Mouse (Mus musculus): ENCODE results near the gene Acbd6. TPM values are rescaled to one million over a fixed set of nuclear protein-coding genes. Genes with fewer than 3 reads are reported as not detected.

Acbd6 gene
- 107 TPM in 2 replicates for polyA plus RNA-seq (2016; fragmentation: Nextera tagmentation; extraction: Ambion mirVana)

- no peaks in the 10 kb centered on the region for H3K9me3 ChIP-seq
- no peaks in the 10 kb centered on the region for H3K36me3 ChIP-seq
- peak within 1 kb of the TSS; percentile 81 for H3K4me2 ChIP-seq (replicated peaks)
- H3K27ac ChIP-seq = peak within 1 kb of the TSS; percentile 26
- peak; percentile 84 for ATAC-seq (ENCODE audit: insufficient number of reproducible peaks, insufficient read depth, low FRiP score, low TSS enrichment)
- peaks cover 5% of the 10 kb centered on the region; the same call in 1 of the 2 replicates for H3K4me1 ChIP-seq
- no peaks in the 10 kb centered on the region for H3K27me3 ChIP-seq
- peak within 1 kb of the TSS; percentile 90 for H3K9ac ChIP-seq
- H3K4me3 ChIP-seq = peak within 1 kb of the TSS; percentile 92
- under 1% methylated on average over 83 of the region's 83 CpGs for WGBS
Measured at GRCm38 (mm10) chr1:155558012-155558842, at the start of gene Acbd6. Acbd6 (plus strand) TSS chr1:155558120.

GRCm38 (mm10) chr1:155510263-155510662 lies 47.7 kb upstream of the Acbd6 start:
- H3K9me3 ChIP-seq = no peaks in the 10 kb centered on the region
- H3K4me2 ChIP-seq (replicated peaks) = no peak overlapping the region
- no peaks in the 10 kb centered on the region for H3K4me1 ChIP-seq
- no peaks in the 10 kb centered on the region for H3K27me3 ChIP-seq
- no peak for ATAC-seq (ENCODE audit: insufficient number of reproducible peaks, insufficient read depth, low FRiP score, low TSS enrichment)
- H3K27ac ChIP-seq = no peak overlapping the region
- no peak overlapping the region for H3K4me3 ChIP-seq
- no peak overlapping the region for H3K9ac ChIP-seq
- 74% methylated on average over 10 of the region's 10 CpGs for WGBS
- no peaks in the 10 kb centered on the region for H3K36me3 ChIP-seq

- Histone ChIP-seq H3K4me3 (no peak overlapping the region), H3K27me3 (no peaks in the 10 kb centered on the region), H3K27ac (no peak overlapping the region), H3K9ac (no peak overlapping the region), H3K36me3 (no peaks in the 10 kb centered on the region), H3K4me1 (no peaks in the 10 kb centered on the region), H3K4me2 (replicated peaks) (no peak overlapping the region), H3K9me3 (peaks cover 6% of the 10 kb centered on the region; the same call in 1 of the 2 replicates)
- 93% methylated on average over 4 of the region's 4 CpGs for WGBS
- no peak for ATAC-seq (ENCODE audit: insufficient number of reproducible peaks, insufficient read depth, low FRiP score, low TSS enrichment)
Measured at GRCm38 (mm10) chr1:155515866-155516265, 42.1 kb upstream of the Acbd6 start.

GRCm38 (mm10) chr1:155516594-155516993 lies 41.3 kb upstream of the Acbd6 start:
- Histone ChIP-seq H3K4me1 (no peaks in the 10 kb centered on the region), H3K4me3 (no peak overlapping the region), H3K4me2 (replicated peaks) (no peak overlapping the region), H3K27me3 (no peaks in the 10 kb centered on the region), H3K27ac (no peak overlapping the region), H3K9ac (no peak overlapping the region), H3K36me3 (no peaks in the 10 kb centered on the region), H3K9me3 (peaks cover 6% of the 10 kb centered on the region; the same call in 1 of the 2 replicates)
- WGBS = 34% methylated on average over 7 of the region's 7 CpGs
- ATAC-seq (ENCODE audit: insufficient number of reproducible peaks, insufficient read depth, low FRiP score, low TSS enrichment) = no peak

- H3K9ac ChIP-seq = no peak overlapping the region
- 60% methylated on average over 5 of the region's 5 CpGs for WGBS
- H3K9me3 ChIP-seq = peaks cover 6% of the 10 kb centered on the region; the same call in 1 of the 2 replicates
- H3K36me3 ChIP-seq = no peaks in the 10 kb centered on the region
- H3K27me3 ChIP-seq = no peaks in the 10 kb centered on the region
- no peak overlapping the region for H3K4me2 ChIP-seq (replicated peaks)
- H3K27ac ChIP-seq = no peak overlapping the region
- H3K4me3 ChIP-seq = no peak overlapping the region
- ATAC-seq (ENCODE audit: insufficient number of reproducible peaks, insufficient read depth, low FRiP score, low TSS enrichment) = no peak
- H3K4me1 ChIP-seq = no peaks in the 10 kb centered on the region
Measured at GRCm38 (mm10) chr1:155517060-155517459, 40.9 kb upstream of the Acbd6 start.

- no peak overlapping the region for H3K27ac ChIP-seq
- H3K4me3 ChIP-seq = no peak overlapping the region
- 89% methylated on average over 4 of the region's 4 CpGs for WGBS
- no peaks in the 10 kb centered on the region for H3K36me3 ChIP-seq
- no peaks in the 10 kb centered on the region for H3K4me1 ChIP-seq
- peaks cover 6% of the 10 kb centered on the region; the same call in 1 of the 2 replicates for H3K9me3 ChIP-seq
- H3K4me2 ChIP-seq (replicated peaks) = no peak overlapping the region
- no peak for ATAC-seq (ENCODE audit: insufficient number of reproducible peaks, insufficient read depth, low FRiP score, low TSS enrichment)
- no peaks in the 10 kb centered on the region for H3K27me3 ChIP-seq
- no peak overlapping the region for H3K9ac ChIP-seq
Measured at GRCm38 (mm10) chr1:155520285-155520684, 37.6 kb upstream of the Acbd6 start.

GRCm38 (mm10) chr1:155522493-155522892 lies 35.4 kb upstream of the Acbd6 start:
- peaks cover 5% of the 10 kb centered on the region; the same call in 1 of the 2 replicates for H3K4me1 ChIP-seq
- 78% methylated on average over 4 of the region's 4 CpGs for WGBS
- H3K4me2 ChIP-seq (replicated peaks) = no peak overlapping the region
- no peak overlapping the region for H3K27ac ChIP-seq
- no peaks in the 10 kb centered on the region for H3K36me3 ChIP-seq
- ATAC-seq (ENCODE audit: insufficient number of reproducible peaks, insufficient read depth, low FRiP score, low TSS enrichment) = no peak
- no peak overlapping the region for H3K9ac ChIP-seq
- peaks cover 6% of the 10 kb centered on the region; the same call in 1 of the 2 replicates for H3K9me3 ChIP-seq
- no peak overlapping the region for H3K4me3 ChIP-seq
- H3K27me3 ChIP-seq = no peaks in the 10 kb centered on the region

GRCm38 (mm10) chr1:155526176-155526575 lies 31.7 kb upstream of the Acbd6 start:
- Histone ChIP-seq H3K9me3 (peaks cover 3% of the 10 kb centered on the region; the same call in 1 of the 2 replicates), H3K4me3 (no peak overlapping the region), H3K27me3 (0 out of 2 replicates have a peak, but pooled peaks cover 5% of the 10 kb centered on the region), H3K4me1 (peaks cover 27% of the 10 kb centered on the region), H3K4me2 (replicated peaks) (no peak overlapping the region), H3K36me3 (no peaks in the 10 kb centered on the region), H3K9ac (no peak overlapping the region), H3K27ac (no peak overlapping the region)
- ATAC-seq (ENCODE audit: insufficient number of reproducible peaks, insufficient read depth, low FRiP score, low TSS enrichment) = no peak
- WGBS = 55% methylated on average over 5 of the region's 5 CpGs

GRCm38 (mm10) chr1:155527027-155527786 lies 30.7 kb upstream of the Acbd6 start:
- no peak for ATAC-seq (ENCODE audit: insufficient number of reproducible peaks, insufficient read depth, low FRiP score, low TSS enrichment)
- Histone ChIP-seq H3K4me2 (replicated peaks) (no peak overlapping the region), H3K4me1 (peaks cover 27% of the 10 kb centered on the region), H3K27me3 (0 out of 2 replicates have a peak, but pooled peaks cover 5% of the 10 kb centered on the region), H3K4me3 (no peak overlapping the region), H3K9ac (no peak overlapping the region), H3K36me3 (no peaks in the 10 kb centered on the region), H3K27ac (no peak overlapping the region), H3K9me3 (peaks cover 3% of the 10 kb centered on the region; the same call in 1 of the 2 replicates)
- WGBS = 17% methylated on average over 12 of the region's 12 CpGs

GRCm38 (mm10) chr1:155527787-155528158 lies 30.1 kb upstream of the Acbd6 start:
- peaks cover 3% of the 10 kb centered on the region; the same call in 1 of the 2 replicates for H3K9me3 ChIP-seq
- 0 out of 2 replicates have a peak, but pooled peaks cover 5% of the 10 kb centered on the region for H3K27me3 ChIP-seq
- ATAC-seq (ENCODE audit: insufficient number of reproducible peaks, insufficient read depth, low FRiP score, low TSS enrichment) = no peak
- H3K9ac ChIP-seq = no peak overlapping the region
- no peaks in the 10 kb centered on the region for H3K36me3 ChIP-seq
- no peak overlapping the region for H3K4me3 ChIP-seq
- 16% methylated on average over 8 of the region's 8 CpGs for WGBS
- no peak overlapping the region for H3K27ac ChIP-seq
- H3K4me2 ChIP-seq (replicated peaks) = no peak overlapping the region
- H3K4me1 ChIP-seq = peaks cover 28% of the 10 kb centered on the region

GRCm38 (mm10) chr1:155528405-155529119 lies 29.4 kb upstream of the Acbd6 start:
- Histone ChIP-seq H3K27ac (no peak overlapping the region), H3K36me3 (no peaks in the 10 kb centered on the region), H3K4me3 (no peak overlapping the region), H3K4me1 (peaks cover 32% of the 10 kb centered on the region), H3K4me2 (replicated peaks) (no peak overlapping the region), H3K9ac (no peak overlapping the region), H3K9me3 (peaks cover 3% of the 10 kb centered on the region; the same call in 1 of the 2 replicates), H3K27me3 (0 out of 2 replicates have a peak, but pooled peaks cover 5% of the 10 kb centered on the region)
- no peak for ATAC-seq (ENCODE audit: insufficient number of reproducible peaks, insufficient read depth, low FRiP score, low TSS enrichment)
- 16% methylated on average over 11 of the region's 11 CpGs for WGBS

Data from embryonic facial prominence, embryonic 12.5 days (tissue).